Comparison of ENCODE assay signal across 14 mouse cellular contexts in the genomic region with DNA sequence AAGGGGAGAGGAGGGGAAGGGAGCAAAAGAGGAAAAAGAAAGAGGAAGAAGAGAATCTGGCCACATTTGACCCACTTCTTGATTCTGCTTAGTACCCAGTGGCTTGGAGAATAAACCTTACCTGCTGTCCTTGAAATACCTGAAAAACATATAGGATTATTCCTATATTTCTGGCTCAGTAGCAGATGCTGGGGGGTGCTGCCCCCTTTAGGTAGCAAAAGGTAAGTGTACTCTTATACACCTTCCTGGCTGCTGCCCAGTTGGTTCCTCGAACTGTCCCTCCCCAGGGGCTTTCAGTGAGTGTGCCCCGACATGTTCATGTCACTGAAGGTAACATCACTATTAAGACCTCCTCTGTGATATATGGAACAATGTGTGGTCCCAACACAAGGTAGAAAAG.
DNase-seq lines count a peak whose midpoint lies in the region; ATAC-seq and TF ChIP-seq lines count a peak whose summit lies in the region.
"Had no signal": no experiment of that assay in that cellular context is flagged by ENCODE, and none has a peak within 500 bp of the region (broad histone marks: within the 10 kb centered on the region; RNA-seq: fewer than 3 reads in every experiment).

No protein-coding gene starts in this region.

- DNase-seq in CD4-positive, CD25-positive, alpha-beta regulatory T cell, adult 2 months (ENCODE audit: low read depth, low spot score): peak; percentile 45
- DNase-seq in layer of hippocampus, adult 2 months (ENCODE audit: low spot score in 2 of 2): no peak
- no peak for DNase-seq in layer of hippocampus, adult 11-12 months (ENCODE audit: low spot score)
- DNase-seq in thymus, postnatal 4 days: peak; percentile 24
- DNase-seq in thymus, postnatal 14 days: no peak
- DNase-seq: cerebellum, adult 11 months; heart, adult 18-20 months; heart, postnatal 14 days; lung, postnatal 4 days had no signal

- H3K4me3 ChIP-seq in layer of hippocampus, adult 2 months: no peak overlapping the region
- H3K4me3 ChIP-seq: kidney, embryonic 15.5 days had no signal

- H3K27ac ChIP-seq in layer of hippocampus, adult 2 months: no peak overlapping the region
- H3K27ac ChIP-seq: kidney, embryonic 15.5 days had no signal

- no peak for ATAC-seq in CD4-positive, CD25-positive, alpha-beta regulatory T cell, adult 4 months
- no peak for ATAC-seq in megakaryocyte-erythroid progenitor cell, adult 5-6 weeks (replicated peaks; ENCODE audit: low FRiP score, low TSS enrichment, poor library complexity, severe bottlenecking)
- no peak for ATAC-seq in inflammation-experienced regulatory T-cells, adult 6 months
- ATAC-seq: activated CD4-positive, CD25-positive, alpha-beta regulatory T cell, adult 4 months had no signal

- TF ChIP-seq CTCF in layer of hippocampus, adult 2 months (conservative IDR thresholded peaks at IDR 0.05): peak; percentile 62

Comparison
In these comparisons a context has a peak if more than half of its experiments do, and no peak if none do; other contexts are left out.
1. DNase-seq: peak in CD4-positive, CD25-positive, alpha-beta regulatory T cell, adult 2 months (single experiment) and thymus, postnatal 4 days (single experiment); none in layer of hippocampus, adult 2 months (0 of 2), layer of hippocampus, adult 11-12 months (single experiment) and thymus, postnatal 14 days (single experiment).